Mouse (Mus musculus) urinary bladder, adult 18-20 months (tissue): ENCODE data around the gene Wdr81.
A peak's percentile ranks its signal among the peaks of the same experiment; 100 is the strongest.
"Not testable (repeated sequence)": the region's sequence is repeated elsewhere in the genome, so short reads cannot be mapped to it uniquely, and the experiment has no call there.

Source experiments
- DNase-seq, 2 experiments: peaks; one replicate each; pipeline ENCODE4 v3.0.0; 2022; ENCODE audit warnings: low spot score in 2 of 2, mixed read lengths in 2 of 2

The Wdr81 gene

DNA sequence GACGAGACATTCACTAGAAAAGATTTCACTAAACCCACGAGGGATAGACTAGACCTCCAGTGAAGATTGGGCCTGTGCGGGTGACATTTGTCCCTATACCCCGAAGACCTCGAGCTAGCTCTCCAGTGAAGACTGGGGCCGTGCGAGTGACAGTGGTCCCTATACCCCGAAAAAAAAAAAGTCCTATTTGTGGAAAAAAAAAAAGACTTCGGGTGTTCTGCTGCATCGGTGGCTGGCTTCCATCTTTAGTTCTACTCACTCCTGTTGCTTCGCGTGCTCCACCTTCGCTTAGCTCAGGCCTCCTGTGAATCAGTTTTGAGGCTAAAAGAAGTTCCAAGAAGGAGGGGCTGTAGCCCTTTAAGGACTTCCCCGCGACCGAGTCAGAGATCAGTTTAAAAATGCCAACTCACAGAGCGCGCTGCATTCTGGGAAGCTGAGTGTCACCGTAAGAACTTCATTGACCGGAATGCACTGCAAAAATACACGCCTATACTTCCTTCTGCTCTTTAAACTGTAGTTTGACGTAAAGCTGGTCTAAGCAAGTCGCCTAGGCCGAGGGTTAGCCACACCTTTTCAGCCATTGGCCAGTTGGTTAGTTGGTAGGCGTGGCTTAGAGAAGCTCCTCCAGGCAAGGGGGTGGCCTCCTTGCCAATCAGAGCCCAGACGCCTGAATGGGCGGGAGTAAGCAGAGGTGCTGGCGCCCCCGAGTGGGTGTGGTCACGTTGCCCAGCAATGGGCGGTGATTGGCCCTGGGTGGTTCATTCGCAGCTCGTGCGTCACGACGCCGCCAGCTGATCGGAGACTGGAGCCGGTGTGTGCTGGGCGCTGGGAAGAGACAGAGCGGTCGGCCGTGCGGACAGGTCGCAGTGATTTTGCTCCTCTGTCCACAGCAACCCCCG lies 6.6 kb upstream of the Wdr81 start, which contains the start of gene Tlcd2:
Tlcd2 (plus strand) TSS at position 872 of the 899 bp plus-strand sequence.
- DNase-seq: peak; percentile 94 to 100

DNA sequence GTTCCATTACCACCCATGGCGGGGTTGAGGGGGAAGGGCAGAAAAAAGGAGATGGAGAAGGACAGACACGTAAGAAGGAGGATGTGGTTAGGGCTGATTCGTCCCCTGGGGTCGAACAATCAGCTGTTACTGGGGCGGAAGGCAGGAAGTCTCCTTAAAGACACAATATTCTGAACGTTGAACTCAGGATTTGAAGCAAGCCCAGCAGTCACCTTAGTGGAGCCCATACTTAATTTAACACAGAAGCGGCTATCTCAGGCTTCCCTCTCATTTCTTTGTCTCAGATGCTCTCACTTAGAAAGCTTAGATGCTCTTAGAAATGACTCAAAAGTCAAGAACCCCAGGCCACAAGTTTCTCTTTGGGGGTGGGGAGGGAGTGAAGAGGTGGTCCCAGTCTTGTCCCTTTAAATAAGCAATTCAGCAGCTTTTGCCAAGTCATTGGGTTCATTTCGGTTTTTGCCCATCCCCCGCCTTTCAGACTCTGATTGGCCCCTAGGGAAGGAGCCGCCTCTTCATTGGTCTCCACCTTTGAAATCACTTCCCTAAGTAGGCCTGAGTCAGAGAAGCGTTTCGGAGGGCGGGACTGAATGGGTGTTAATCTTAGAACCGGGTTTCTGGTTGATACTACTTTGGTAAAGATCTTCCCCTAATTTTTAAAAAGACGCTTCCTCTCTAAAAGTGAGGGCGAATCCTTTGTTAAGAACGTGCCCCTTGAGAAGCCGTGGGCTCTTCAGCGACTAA lies 5.8 kb upstream of the Wdr81 start:
- DNase-seq: peak; percentile 68 to 87

DNA sequence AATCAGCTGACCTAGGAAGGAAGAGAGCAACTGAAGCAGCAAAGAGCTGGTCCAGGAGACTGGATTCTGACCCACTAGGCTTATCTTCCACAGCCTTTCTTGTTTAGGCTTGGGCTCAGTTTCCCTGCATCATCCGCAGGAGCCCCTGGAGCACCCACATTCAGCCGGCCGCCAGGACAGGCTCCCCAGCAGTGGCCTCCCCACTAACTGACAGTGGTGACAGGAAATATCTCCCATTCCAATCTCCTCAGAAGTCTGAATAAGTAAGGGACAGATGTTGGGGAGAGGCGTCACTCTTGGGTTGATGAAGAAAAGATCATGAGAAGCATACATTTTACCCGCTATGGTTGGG lies 5.2 kb upstream of the Wdr81 start:
- no peak for DNase-seq

DNA sequence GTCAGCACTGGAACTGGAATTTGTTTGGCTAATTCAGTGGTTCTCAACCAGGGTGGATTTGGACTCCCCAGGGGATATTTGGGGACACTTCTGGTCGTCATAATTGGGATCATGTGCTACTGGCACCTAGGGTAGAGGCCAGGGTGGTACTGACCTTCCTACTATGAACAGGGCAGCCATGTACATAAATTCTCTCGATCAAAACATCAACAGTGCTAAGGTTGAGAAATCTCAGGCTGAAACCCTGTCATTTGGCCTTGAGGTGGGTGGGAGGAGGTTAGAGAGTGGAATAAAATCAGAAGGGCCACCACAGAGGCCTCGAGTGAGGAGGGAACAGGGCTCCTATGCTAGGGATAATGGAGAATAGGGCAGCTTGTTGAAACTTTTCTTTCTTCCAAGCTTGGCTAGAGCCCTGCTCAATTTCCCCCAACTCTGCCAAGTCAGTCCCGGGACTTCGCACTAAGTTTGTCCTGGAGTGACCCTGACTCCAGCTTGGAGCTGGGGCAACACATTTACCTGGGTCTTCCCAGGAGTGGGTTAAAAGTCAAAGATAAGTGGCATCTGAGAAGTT lies 4.7 kb upstream of the Wdr81 start:
- DNase-seq: no peak

DNA sequence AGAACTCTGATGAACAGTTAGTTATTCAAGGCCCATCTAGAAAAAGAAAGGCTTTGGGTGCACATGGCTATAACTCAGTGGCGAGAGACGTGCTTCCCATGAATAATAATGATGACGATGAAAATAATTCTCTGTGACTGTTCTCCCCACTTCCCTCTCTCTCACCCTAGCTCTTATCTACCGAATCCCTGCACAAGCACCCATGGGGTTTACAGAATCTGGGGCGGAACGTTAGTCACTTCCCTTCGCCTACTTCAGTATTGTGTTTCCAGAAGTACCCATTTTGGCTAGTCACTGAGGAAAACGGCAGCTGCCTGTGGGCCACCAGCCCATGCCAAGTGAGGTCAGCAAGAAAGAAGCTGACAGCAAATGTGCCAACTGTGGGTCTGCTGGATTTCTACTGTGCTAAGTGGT lies 4.1 kb upstream of the Wdr81 start:
- no peak for DNase-seq

DNA sequence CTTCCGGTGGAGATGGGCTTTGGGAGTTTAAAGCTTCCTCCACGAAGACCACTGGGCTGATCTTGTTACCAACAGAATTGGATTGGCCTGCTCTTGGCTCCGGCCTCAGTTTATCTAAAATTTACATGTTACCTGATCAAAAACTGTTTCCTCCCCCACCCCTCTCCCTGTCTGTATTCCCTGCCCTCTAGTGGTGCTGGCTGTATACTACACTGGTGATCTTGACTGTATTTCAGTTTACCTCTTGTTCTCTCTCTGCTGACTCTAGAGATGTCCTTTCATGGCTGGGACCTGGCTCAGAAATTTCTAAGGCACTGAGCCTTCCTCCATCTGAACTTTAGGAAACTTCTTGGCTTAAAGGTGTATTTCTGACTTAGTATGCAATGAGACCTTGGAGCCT lies 3.7 kb upstream of the Wdr81 start:
- no peak for DNase-seq

DNA sequence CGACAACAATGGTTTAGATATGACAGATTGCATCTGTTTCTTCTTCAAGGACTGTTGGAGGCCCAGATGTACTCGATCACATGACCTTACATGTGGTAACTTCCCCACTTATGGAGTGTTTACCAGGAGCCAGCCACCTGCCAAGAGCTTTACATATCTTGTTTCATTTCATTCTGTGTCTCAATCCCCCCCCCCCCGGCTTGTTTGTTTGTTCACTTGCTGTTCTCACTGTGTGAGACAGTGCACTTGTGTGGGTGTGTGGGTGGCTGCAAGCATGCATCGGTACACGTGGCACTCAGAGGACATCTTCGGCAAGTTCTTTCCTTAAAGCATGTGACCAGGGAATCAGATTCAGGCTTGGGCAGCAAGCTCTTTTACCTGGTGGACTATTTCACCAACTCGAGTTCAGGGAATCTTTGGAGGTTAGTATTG lies 1.9 kb upstream of the Wdr81 start:
- no peak for DNase-seq

DNA sequence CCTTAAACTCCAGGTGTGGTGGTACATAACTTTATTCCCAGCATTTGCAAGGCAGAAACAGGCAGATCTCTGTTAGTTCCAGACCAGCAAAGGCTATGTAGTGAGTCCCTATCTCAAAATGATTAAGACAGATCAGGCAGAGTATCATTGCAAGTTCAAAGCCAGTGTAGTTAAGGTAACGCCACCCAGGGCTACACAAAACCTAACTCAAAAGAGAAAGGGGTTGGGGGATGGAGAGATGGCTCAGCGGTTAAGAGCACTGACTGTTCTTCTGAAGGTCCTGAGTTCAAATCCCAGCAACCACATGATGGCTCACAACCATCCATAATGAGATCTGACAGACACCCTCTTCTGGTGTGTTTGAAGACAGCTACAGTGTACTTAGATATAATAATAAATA lies 1.5 kb upstream of the Wdr81 start:
- not testable (repeated sequence) for DNase-seq

DNA sequence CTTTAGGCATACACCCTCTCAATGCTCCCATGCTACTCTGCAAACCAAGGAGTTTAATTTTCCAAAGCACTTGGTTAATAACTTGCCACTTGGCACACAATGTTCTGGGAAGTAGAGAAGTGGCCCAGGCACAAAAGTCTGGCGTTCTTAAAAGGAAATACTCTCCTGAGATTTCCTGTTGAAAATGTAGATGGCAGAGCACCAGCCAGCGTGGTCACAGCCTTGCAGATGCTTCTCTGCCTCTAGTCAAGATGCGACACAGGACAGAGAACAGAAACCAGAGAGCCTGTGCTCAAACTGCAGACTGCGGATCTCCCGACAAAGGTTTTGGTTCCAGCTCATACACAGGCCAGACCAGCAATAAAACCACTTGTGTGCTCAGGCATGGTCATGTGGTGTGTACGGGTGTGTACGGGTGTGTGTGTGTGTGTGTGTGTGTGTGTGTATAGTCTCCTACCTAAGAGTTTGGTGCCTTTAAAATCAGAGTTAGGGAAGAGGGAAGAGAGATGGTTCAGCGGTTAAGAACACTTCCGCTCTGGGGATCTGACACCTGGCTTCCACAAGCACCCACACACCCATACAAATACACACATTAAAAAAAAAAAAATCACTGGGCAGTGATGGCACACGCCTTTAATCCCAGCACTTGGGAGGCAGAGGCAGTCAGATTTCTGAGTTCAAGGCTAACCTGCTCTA lies 672 bp upstream of the Wdr81 start:
- DNase-seq: no peak

DNA sequence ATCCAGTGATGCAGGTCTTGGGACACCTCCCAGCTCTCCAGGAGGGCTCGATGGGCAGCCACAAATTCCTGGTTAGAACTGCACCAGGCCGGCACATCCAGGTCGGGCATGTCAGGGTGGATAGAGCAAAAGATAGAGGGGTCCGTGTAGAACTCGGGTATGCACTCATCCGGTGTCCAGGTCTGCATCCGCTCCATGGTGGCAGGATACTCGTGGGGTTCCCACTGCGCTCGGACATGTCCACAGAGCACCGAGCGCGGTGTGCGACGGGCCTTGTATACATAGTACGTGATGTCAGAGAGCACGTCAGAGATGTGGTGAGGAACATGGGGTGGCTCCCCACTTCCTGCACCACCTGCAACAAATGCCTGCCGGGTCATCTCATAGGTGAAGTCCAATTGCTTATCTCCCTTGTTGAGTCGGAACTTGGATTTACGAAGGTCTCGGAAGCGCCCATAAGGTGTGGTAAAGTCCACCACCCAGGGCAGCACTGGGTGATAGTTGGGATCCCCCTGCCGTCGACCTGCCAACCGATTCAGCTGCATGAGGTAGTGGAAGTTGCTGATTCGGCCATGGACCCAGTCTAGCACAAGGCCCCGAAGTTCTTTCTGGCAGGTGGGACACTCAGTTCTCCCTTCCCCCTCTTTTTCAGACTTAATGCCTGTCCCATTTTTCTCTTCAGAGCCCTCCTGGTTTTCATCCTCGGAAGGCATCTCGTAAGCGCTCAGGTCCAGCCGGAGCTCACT lies 1.5 kb downstream of the Wdr81 start:
- no peak for DNase-seq

DNA sequence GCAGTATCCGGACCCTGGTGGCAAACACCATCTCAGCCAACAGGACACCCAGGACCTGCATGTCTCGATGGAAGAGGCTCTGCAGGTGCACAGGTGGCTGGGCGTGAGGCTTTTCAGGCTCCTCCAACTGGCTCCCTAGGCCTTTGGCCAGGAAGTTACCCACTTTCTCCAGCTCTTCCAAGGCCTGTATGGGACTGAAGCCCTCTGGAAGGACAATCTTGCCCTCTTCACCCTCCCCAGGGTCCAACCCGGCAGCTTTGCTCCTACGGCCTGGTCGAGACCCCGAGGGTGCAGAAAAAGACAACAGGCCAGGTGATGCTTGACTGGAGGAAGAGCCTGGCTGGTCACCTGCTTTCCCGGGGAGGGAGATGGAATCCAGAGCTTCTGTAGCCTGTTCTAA lies 2.4 kb downstream of the Wdr81 start:
- no peak for DNase-seq

DNA sequence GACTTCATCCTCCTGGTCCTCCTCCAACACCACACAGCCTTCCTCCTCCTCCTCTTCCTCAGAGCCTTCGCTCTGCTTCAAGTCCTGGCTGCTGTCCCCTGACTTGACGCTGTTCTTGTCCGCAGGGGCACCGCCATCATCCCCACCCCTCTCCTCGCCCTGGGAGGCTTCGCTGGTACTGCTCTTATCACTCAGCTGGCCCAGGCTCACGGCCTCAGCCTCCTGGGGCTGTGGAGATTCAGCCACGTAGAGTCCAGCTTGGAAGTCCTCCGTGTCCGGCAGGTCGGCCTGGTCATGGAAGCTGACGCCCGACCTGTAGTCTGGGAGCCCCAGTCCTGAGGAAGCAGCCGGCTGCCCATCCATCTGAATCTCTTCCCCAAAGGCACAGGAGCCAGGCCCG lies 3.6 kb downstream of the Wdr81 start:
- no peak for DNase-seq

DNA sequence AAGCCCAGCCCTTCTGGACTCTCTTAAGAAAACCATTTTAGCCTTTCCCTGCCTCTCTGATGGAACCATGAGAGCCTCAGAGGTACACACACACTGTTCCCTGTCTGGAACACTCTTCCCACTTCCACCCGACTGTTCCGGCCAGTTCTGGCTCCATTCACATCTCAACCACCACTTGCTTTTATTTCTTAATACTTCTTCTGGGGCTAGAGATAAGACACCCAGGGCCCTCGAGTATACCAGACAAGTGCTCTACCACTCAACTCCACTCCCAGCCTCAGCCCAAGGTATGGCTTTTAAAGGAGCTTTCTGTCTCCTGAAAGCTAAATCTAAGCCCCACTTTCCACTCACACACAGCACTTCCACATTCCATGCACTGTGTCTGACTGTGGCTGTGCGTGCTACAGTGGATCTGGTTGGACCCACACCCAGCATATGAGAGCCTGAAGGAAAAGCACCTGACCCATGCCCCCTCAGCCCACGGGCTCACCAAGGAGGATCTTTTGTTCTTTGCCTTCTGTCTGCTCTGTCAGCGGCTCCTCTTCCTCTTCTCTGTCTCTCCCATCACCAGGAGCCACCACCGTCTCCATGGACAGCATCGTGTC lies 4.1 kb downstream of the Wdr81 start:
- DNase-seq: no peak

DNA sequence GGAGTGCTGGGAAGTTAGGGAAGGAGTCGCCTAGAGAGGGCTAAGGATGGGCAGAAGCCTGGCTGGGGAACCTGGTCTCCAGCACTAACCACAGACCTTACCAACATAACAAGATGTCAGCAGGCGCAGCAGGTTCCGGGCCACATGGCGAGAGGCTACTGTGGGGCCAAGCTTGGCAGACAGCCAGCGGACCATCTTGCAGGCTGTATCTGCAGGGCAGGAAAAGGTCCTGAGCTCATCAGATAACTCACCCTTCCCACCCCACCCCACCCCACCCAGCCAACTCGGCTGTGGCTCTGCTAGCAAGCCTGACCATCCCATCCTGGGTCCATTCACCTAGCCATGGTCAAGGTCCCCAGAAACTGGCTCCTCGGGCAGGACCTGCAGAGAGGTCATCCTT lies 4.8 kb downstream of the Wdr81 start:
- DNase-seq: no peak

DNA sequence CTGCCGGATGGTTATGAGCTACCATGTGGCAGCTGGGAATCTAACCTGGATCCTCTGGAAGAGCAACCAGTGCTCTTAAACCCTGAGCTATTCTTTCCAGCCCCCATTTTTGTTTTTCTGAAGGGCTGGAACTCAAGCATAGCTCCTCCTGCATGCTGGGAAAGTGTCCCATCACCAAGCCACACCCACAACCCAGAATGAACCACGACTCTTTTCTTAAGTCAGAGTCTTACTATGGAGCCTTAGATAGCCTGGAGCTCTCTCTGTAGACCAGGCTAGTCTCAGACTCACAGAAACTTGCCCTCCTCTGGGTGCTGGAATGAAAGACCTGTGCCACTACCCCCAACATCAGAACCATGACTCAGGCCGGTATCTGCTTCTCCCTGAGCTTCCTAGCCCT lies 5.9 kb downstream of the Wdr81 start:
- no peak for DNase-seq

DNA sequence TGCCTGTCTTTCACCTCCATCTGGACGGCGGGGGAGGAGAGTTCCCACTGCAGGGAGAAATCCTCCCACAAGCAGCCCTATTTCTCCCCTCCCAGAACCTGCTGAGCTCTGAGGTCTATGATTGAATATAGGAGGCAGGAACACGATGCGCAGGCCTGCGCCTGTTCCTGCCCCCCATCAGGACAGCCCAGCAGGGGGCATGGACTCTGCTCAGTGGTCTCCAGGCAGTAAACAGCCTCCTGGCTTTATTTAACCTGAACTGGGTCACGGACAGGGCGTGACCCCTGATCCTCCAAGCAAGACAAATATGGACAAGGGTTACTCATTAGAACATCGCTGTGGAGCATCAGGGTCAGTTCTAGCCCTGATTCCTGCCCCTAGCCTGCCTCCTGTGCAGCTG lies 10.8 kb downstream of the Wdr81 start:
- no peak for DNase-seq

DNA sequence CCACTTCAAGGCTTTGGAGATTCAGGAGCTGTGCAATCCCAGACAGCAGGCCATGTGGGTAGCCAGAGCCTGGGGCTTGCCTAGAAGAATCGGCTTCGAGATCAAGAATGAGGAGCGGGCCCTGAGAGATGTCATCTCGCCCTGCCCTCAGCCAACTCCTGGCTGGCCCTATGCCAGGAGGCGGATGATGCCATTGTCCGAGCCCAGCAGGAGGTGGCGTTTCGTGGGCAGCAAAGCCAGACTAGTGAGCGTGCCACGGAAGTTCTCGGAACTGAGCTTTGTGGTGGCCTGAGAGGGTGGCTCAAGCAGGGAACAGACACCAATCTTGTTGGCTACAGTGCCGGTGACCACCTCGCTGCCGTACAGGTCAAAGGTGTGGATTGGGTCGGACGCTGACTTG lies 12.9 kb downstream of the Wdr81 start:
- no peak for DNase-seq

DNA sequence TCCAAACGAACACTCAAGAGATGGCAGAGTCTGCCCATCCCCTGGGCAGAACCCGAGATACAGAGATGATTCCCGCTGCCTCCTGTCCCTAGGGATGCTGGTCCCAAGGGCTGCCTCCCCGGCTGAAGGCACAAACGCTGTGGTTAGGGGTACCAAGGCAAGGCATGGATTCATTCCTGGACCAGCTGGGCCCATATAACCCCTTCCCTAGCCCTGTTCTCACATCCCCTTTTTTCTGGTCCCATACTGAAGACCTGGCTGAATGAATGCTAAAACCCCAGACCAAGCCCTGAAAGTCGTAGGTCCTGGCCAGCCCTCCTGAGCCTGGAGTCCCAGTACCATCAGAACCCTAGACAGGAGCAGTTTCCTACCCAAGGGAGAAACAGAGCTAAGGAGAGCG lies 13.5 kb downstream of the Wdr81 start:
- DNase-seq: no peak

DNA sequence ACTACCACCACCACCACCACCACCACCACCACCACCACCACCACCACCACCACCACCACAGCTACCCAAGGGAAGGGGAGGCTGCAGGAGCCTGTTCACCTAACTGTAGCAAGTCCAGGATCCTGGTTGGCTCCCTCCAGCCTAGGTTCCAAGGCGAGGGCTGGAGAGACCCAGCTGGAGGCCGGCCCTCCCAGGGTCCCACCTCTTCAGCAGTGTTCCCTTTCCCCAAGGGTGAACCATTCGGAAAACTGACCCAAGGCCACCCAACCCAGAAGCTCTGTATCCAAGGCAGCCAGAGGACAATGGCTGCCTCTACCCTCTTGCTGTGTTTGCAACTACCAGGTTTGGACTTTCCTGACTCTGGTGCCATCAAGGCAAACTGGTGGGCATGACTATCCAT lies 14.6 kb downstream of the Wdr81 start:
- no peak for DNase-seq

DNA sequence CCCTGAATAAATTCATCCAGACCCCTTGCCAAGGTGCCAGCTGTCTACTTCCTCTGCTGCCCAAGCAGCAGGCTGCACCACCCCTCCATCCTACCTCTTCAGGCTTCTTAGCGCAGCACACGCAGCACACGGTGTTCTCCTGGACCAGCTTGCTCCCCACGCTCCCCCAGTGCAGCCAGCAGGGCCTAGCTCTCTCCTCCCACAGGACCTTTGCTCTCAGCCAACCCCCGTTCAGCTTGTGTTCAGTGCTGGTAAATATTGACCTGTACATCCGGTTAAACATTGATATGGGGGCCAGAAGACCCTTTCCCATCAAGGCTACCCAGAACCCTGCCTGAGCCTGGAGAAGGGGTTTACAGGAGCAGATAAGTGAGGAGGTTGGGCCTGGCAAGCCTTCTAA lies 15.2 kb downstream of the Wdr81 start, which contains the start of gene Serpinf2:
Serpinf2 (minus strand) TSS at position 229 of the 400 bp plus-strand sequence.
- DNase-seq: no peak

DNA sequence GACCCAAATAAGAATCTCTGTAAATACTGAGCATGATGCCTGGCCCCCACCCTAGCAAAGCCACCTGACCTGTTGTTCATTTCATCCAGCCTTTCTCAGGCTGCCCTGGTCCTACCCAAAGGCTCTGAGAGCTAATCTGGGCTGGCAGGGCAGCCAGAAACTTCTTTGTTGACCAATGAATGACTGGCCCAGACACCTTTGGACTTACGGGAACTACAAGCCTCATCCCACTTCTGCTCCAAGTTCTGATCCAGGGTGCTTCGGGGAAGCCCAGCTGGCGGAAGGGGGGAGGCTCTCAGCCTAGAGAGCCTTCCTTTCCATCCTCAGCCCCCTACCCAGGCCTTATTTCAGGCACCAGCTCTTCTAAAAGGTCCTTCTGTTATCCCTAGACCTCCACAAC lies 15.7 kb downstream of the Wdr81 start:
- no peak for DNase-seq
